Mouse (Mus musculus): ENCODE data around the gene Nckap5l. TPM values are rescaled to one million over a fixed set of nuclear protein-coding genes. Genes with fewer than 3 reads are reported as not detected.

Gene Nckap5l
- polyA plus RNA-seq, 1 experiment from 2014 or later, result 6.0 TPM

DNA sequence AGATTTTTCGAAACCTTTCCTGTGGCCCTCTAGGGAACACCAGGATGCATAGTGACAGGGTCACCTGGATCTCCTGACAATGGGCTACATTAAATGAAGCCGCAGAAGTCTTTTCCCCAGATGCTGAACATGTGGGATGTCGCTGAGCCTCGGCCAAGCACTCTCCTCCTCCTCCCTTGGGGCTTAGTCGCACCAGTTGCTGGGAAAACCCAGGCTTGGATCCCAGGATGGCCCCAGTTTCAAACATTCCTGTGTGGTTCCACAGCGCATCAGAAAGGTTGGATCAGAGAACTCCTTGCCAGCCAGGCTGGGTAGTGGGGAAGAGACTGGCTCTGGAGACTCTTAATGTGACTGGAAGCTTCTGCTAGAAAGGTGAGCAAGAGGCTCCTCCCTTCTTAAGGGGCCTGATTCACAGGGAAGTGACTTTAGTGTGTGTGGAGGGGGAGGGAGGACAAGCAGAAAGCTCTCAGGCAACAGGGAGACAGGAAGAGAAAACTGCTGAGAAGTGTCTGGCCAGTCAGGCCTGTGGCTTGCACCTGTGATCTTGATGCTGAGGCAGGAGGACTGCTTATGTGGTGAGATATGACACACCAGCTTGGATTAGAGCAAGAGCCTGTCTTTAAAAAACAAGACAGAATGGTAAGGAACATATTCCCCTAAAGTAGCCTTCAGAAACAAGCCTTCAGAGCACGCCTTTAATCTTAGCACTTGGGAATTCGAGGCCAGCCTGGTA, 18.4 kb downstream of the Nckap5l start:
- no peak overlapping the region for H3K4me2 ChIP-seq (replicated peaks; ENCODE audit: low read depth, low read length)
- ATAC-seq (peak; percentile 30), DNase-seq (ENCODE audit: low spot score) (peak; percentile 50)
- no peak overlapping the region for H3K9ac ChIP-seq (replicated peaks; ENCODE audit: low read depth)
- no peaks in the 10 kb centered on the region for H3K36me3 ChIP-seq (ENCODE audit: insufficient read depth, low read length)
- H3K4me1 ChIP-seq (ENCODE audit: insufficient read depth, low read depth, low read length), result peaks cover 10% of the 10 kb centered on the region
- H3K9me3 ChIP-seq (ENCODE audit: low read length), result no peaks in the 10 kb centered on the region
- H3K27ac ChIP-seq (ENCODE audit: low read length), result no peak overlapping the region
- WGBS, result 67% methylated on average over 8 of the region's 8 CpGs
- TF ChIP-seq CTCF (IDR thresholded peaks at IDR 0.05) (no peak), EP300 (IDR thresholded peaks at IDR 0.05) (no peak)
- H3K27me3 ChIP-seq (replicated peaks; ENCODE audit: insufficient read depth, low read length), result no peaks in the 10 kb centered on the region
- no peak overlapping the region for H3K4me3 ChIP-seq (ENCODE audit: low read depth, low read length)

DNA sequence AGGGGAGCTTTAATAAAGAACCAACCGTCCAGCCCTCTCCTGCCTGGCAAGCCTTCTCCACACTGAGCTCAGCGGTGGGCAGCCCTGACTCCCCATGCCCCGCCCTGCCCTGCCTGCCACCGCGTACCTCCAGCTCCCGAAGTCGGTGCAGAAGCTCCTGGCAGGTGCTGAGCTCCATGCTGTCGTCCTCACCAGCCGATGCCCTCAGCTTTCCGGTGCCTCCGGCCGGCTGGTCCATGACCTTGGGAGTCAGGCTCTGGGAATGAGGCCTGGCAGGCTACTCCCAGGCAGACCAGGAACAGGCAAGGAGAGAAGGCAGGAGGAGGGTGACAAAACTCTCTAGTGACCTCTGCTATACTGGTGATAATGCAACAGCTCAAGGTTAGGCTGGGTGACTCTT, 23.6 kb downstream of the Nckap5l start:
- Histone ChIP-seq H3K4me2 (replicated peaks; ENCODE audit: low read depth, low read length) (no peak overlapping the region), H3K4me3 (ENCODE audit: low read depth, low read length) (no peak overlapping the region), H3K9ac (replicated peaks; ENCODE audit: low read depth) (no peak overlapping the region), H3K4me1 (ENCODE audit: insufficient read depth, low read depth, low read length) (peaks cover 3% of the 10 kb centered on the region; the same call in 1 of the 2 replicates), H3K9me3 (ENCODE audit: low read length) (no peaks in the 10 kb centered on the region), H3K36me3 (ENCODE audit: insufficient read depth, low read length) (no peaks in the 10 kb centered on the region; the same call in 1 of the 2 replicates), H3K27ac (ENCODE audit: low read length) (no peak overlapping the region), H3K27me3 (replicated peaks; ENCODE audit: insufficient read depth, low read length) (no peaks in the 10 kb centered on the region)
- 67% methylated on average over 12 of the region's 12 CpGs for WGBS
- DNase-seq (ENCODE audit: low spot score) (no peak), ATAC-seq (0 out of 2 replicates have a peak, but pooled peaks have one; percentile 7)
- TF ChIP-seq EP300 (IDR thresholded peaks at IDR 0.05), result no peak
- no peak for TF ChIP-seq CTCF (IDR thresholded peaks at IDR 0.05)

DNA sequence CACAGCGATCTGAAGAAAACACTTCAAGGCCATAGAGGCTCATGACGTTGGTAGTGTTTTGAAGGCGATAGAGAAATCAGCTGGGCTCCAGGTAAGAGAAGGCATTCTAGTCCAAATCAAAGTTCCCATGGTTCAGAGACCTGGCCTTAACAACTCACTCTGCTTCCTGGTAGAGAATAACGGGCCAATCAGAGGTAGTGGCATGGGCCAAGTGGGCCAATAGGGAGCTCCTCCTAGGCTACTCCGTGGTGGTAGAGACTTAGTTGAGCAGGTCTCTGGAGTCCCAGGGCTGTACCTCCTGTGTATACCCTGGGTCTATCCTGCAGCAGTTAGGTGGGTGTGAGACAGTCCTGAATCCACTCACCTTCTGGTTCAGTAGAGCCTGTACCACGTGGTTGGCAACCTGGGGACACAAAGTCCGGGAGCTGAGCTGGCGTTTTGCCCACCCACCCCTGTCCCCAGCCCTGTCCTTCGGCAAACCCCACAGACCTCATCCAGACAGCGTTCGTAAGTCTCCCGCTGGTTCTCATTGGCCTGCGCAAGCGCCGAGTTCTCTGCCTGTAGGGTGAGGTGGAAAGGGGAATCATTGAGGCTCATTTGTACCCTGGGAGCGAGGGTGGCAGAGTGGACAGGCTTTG, 24.3 kb downstream of the Nckap5l start:
- Histone ChIP-seq H3K9ac (replicated peaks; ENCODE audit: low read depth) (no peak overlapping the region), H3K36me3 (ENCODE audit: insufficient read depth, low read length) (no peaks in the 10 kb centered on the region; the same call in 1 of the 2 replicates), H3K4me3 (ENCODE audit: low read depth, low read length) (no peak overlapping the region), H3K27ac (ENCODE audit: low read length) (no peak overlapping the region), H3K4me1 (ENCODE audit: insufficient read depth, low read depth, low read length) (0 out of 2 replicates have a peak, but pooled peaks cover 3% of the 10 kb centered on the region), H3K27me3 (replicated peaks; ENCODE audit: insufficient read depth, low read length) (no peaks in the 10 kb centered on the region), H3K4me2 (replicated peaks; ENCODE audit: low read depth, low read length) (no peak overlapping the region), H3K9me3 (ENCODE audit: low read length) (no peaks in the 10 kb centered on the region)
- WGBS, result 88% methylated on average over 16 of the region's 16 CpGs
- DNase-seq (ENCODE audit: low spot score) (no peak), ATAC-seq (no peak)
- TF ChIP-seq EP300 (IDR thresholded peaks at IDR 0.05) (no peak), CTCF (IDR thresholded peaks at IDR 0.05) (no peak)

DNA sequence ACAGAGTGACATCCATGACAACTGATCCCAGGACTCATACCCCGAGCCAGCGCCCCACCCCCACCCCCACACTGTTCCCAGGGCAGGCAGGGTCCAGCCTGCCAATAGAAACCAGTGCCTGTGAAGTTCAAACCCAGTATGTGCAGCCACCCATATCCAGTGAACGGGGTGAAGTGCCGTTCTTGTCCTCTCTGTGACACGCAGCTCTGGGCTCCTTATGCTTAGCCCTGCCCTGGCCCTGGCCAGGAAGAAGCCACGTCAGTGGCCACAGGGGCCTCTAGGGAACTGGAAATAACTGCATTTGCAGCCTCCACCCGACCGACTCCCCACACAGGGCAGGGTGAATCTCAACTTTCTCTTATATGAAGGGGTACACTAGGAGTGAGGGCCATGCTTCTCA, 25.6 kb downstream of the Nckap5l start:
- no peaks in the 10 kb centered on the region for H3K27me3 ChIP-seq (replicated peaks; ENCODE audit: insufficient read depth, low read length)
- 62% methylated on average over 8 of the region's 8 CpGs for WGBS
- H3K4me3 ChIP-seq (ENCODE audit: low read depth, low read length), result no peak overlapping the region
- no peak for DNase-seq (ENCODE audit: low spot score)
- no peak overlapping the region for H3K27ac ChIP-seq (ENCODE audit: low read length)
- peaks cover 6% of the 10 kb centered on the region for H3K36me3 ChIP-seq (ENCODE audit: insufficient read depth, low read length)
- ATAC-seq, result no peak; the same call in 1 of the 2 replicates
- H3K4me1 ChIP-seq (ENCODE audit: insufficient read depth, low read depth, low read length), result 0 out of 2 replicates have a peak, but pooled peaks cover 3% of the 10 kb centered on the region
- no peak overlapping the region for H3K9ac ChIP-seq (replicated peaks; ENCODE audit: low read depth)
- H3K9me3 ChIP-seq (ENCODE audit: low read length), result no peaks in the 10 kb centered on the region
- TF ChIP-seq EP300 (IDR thresholded peaks at IDR 0.05) (no peak), CTCF (IDR thresholded peaks at IDR 0.05) (no peak)
- no peak overlapping the region for H3K4me2 ChIP-seq (replicated peaks; ENCODE audit: low read depth, low read length)

DNA sequence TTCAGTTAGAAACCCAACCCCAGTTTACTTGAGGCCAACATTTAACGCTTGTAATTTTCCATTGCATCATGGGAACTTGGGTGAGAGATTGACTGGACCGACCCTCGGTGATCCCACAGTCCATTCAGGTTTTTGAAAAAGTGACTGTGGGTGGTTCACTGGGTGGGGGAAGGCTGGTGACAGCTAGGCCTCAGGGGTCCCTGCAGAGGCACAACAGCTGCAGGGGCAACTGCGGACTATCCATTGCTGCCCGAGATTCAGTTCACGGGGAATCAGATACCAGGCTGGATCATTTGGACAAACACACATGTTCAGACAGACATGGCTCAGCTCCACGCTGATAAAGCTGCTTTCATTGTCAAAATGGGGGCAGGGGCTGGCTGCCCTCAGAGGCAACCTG, 26.0 kb downstream of the Nckap5l start:
- 62% methylated on average over 7 of the region's 7 CpGs for whole genome bisulfite sequencing
- Histone ChIP-seq H3K9me3 (ENCODE audit: low read length) (no peaks in the 10 kb centered on the region), H3K27ac (ENCODE audit: low read length) (no peak overlapping the region), H3K36me3 (ENCODE audit: insufficient read depth, low read length) (peaks cover 8% of the 10 kb centered on the region), H3K9ac (replicated peaks; ENCODE audit: low read depth) (no peak overlapping the region), H3K27me3 (replicated peaks; ENCODE audit: insufficient read depth, low read length) (no peaks in the 10 kb centered on the region), H3K4me3 (ENCODE audit: low read depth, low read length) (no peak overlapping the region), H3K4me1 (ENCODE audit: insufficient read depth, low read depth, low read length) (0 out of 2 replicates have a peak, but pooled peaks cover 3% of the 10 kb centered on the region), H3K4me2 (replicated peaks; ENCODE audit: low read depth, low read length) (no peak overlapping the region)
- DNase-seq (ENCODE audit: low spot score) (peak; percentile 54), ATAC-seq (peak; percentile 12; the same call in 1 of the 2 replicates)
- TF ChIP-seq CTCF (IDR thresholded peaks at IDR 0.05) (no peak), EP300 (IDR thresholded peaks at IDR 0.05) (no peak)

DNA sequence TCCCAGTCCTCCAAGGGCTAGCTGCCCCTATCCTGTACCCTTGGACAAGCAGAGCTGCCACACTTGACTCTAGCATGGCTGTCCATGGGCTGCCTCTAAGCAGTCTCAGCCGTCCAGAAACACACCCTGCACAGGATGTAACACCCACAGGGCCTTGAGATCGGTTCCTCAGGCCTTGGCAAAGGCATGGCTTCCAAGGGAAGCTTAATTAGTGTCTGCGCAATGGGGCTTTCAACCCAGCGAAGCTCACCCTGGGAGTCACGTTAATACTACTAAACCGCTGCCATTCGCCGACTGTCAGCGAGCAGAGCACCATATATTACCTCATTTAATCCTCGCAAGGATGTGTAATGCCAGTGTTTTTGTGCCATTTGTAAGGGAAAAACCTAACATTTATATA, 26.5 kb downstream of the Nckap5l start:
- no peak for DNase-seq (ENCODE audit: low spot score)
- H3K36me3 ChIP-seq (ENCODE audit: insufficient read depth, low read length), result peaks cover 8% of the 10 kb centered on the region
- TF ChIP-seq EP300 (IDR thresholded peaks at IDR 0.05) (no peak), CTCF (IDR thresholded peaks at IDR 0.05) (no peak)
- no peak overlapping the region for H3K9ac ChIP-seq (replicated peaks; ENCODE audit: low read depth)
- ATAC-seq, result peak; percentile 17; the same call in 1 of the 2 replicates
- no peaks in the 10 kb centered on the region for H3K9me3 ChIP-seq (ENCODE audit: low read length)
- H3K4me1 ChIP-seq (ENCODE audit: insufficient read depth, low read depth, low read length), result 0 out of 2 replicates have a peak, but pooled peaks cover 3% of the 10 kb centered on the region
- H3K4me3 ChIP-seq (ENCODE audit: low read depth, low read length), result no peak overlapping the region
- no peaks in the 10 kb centered on the region for H3K27me3 ChIP-seq (replicated peaks; ENCODE audit: insufficient read depth, low read length)
- WGBS, result 74% methylated on average over 10 of the region's 10 CpGs
- peak overlapping the region; percentile 0; the same call in 1 of the 2 replicates for H3K27ac ChIP-seq (ENCODE audit: low read length)
- no peak overlapping the region for H3K4me2 ChIP-seq (replicated peaks; ENCODE audit: low read depth, low read length)
